Mouse (Mus musculus) kidney, adult 2 months (tissue): Measurements from ENCODE around the gene Tars.

Experiments
- CTCF ChIP-seq: fragments of 200-500 bp; conservative IDR thresholded peaks from 2 replicates; pipeline ENCODE4 v1.5.1; 2011; ENCODE audit warnings: low read depth, mild to moderate bottlenecking, control low read depth, low read length, moderate library complexity, mixed read lengths; ENCODE audit not compliant: insufficient read depth, insufficient read length
- POLR2A ChIP-seq: fragments of 200-500 bp; IDR thresholded peaks from one replicate; pipeline ENCODE4 v1.6.1; 2011; ENCODE audit warnings: low read depth, low read length, control low read depth

DNA sequence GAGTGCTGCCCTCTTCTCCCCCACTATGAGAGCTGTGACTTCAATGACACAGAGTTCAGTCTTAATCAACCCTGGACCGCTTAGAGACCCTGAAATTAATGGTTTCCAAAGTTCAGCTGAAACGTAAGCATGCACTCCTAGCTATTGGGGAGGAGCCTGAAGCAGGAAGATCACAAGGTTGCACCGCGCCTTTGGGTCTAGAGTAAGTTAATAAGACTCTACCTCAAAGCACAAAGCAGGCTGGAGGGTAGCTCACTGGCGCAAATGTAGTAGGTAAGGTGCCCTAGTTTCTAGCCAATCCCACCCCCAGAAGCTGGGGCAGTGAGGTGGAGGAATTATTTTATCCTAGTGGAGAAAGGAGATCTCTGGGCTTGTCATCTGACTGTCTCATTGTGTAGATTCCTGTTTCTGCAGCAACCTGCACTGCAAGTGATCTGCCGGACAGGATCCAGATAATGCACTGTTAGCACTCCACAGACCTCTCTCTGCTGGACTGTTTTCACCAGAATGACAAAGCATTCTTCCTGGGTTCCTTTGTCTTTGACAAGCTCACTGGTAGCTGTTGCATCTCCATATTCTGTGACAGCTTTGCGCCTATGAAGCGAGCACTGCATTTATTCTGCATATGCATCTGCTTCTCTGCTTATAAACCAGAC, 19.9 kb downstream of the Tars start:
- no peak for TF ChIP-seq CTCF
- TF ChIP-seq POLR2A = no peak
